Mouse (Mus musculus) adipose tissue, adult 10 weeks (tissue): ENCODE results near the gene Krtap19-2. TPM values are rescaled to one million over a fixed set of nuclear protein-coding genes. Genes with fewer than 3 reads are reported as not detected.

Source experiments
- polyA plus RNA-seq: library from polyadenylated mRNA; stranded (reverse); fragments of 350-450 nt; fragmentation: Illumina TruSeq; extraction: RNeasy Lipid Tissue Mini Kit (QIAGEN cat#74804); gene quantifications from one replicate; pipeline ENCODE4 v1.2.3, GENCODE M21; 2014; ENCODE audit warnings: low read depth, low replicate concordance

Gene Krtap19-2
- not detected for polyA plus RNA-seq

GRCm38 (mm10) chr16:88874169-88874568, at the start of gene Krtap19-2:
Krtap19-2 (minus strand) TSS chr16:88874269.

GRCm38 (mm10) chr16:88896357-88896756, 22.3 kb upstream of the Krtap19-2 start, which contains the start of gene Krtap19-5:
Krtap19-5 (minus strand) TSS chr16:88896457.

DNA sequence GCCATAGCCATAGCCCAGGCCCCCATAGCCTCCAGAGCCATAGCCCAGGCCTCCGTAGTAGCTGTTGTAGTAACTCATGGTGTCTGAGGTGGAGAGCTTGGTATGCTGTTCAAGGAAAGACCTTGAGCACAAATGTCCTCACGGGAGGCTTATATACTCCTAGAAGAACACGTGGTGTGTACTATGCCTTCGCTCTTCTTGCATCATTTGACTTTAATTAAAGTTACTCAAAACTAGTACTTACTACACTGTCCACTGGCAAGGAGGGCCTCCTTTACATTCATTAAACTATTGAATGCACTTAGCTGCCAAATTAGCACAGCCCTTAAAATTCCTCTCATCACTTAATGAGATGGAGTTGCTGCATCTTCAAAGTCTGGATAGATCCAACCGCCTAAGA, 10.9 kb upstream of the Krtap19-2 start, which contains the start of gene Krtap19-4:
Gene Krtap19-4 (minus strand): TSS at position 101 of the 400 bp plus-strand sequence.

DNA sequence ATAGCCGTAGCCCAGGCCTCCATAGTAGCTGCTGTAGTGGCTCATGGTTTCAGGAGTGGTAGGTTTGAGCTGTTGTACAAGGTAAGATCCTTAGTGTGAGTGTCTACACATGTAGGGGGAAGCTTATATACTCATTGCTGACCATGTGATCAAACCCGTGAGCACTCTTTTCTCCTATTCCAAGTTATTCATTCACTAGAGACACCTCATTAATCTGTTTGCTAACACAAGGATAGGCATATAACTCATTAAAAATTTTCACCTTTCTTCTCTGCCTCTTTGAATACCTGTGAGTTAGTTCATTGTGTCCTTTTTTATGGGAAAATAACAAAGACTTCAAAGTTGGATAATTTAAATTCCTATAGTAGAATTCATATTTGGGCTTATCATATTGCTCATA, 3.9 kb upstream of the Krtap19-2 start, which contains the start of gene Krtap19-3:
Gene Krtap19-3 (minus strand): TSS at position 101 of the 400 bp plus-strand sequence.

GRCm38 (mm10) chr16:88869311-88869710, 4.8 kb downstream of the Krtap19-2 start, which contains the start of gene Krtap19-1:
Krtap19-1 (minus strand) TSS chr16:88869411.

GRCm38 (mm10) chr16:88826095-88826652, 47.9 kb downstream of the Krtap19-2 start, which contains the start of gene Krtap14:
Krtap14 (minus strand) TSS chr16:88826145.

Other genes with a start within 250 kb of the Krtap19-2 start
- gene 2310079G19Rik, start 246.6 kb downstream of the Krtap19-2 start, polyA plus RNA-seq, result not detected
- not detected for gene Krtap26-1, start 226.5 kb downstream of the Krtap19-2 start, polyA plus RNA-seq
- gene Krtap27-1, start 202.6 kb downstream of the Krtap19-2 start, polyA plus RNA-seq, result not detected
- not detected for gene 2310061N02Rik, start 166.3 kb downstream of the Krtap19-2 start, polyA plus RNA-seq
- gene Krtap13-1, start 145.4 kb downstream of the Krtap19-2 start, polyA plus RNA-seq, result not detected
- gene Krtap13, start 122.6 kb downstream of the Krtap19-2 start, polyA plus RNA-seq, result not detected
- not detected for gene 2310034C09Rik, start 115.4 kb downstream of the Krtap19-2 start, polyA plus RNA-seq
- not detected for gene 2310057N15Rik, start 100.1 kb downstream of the Krtap19-2 start, polyA plus RNA-seq
- gene Gm5965, start 96.4 kb downstream of the Krtap19-2 start, polyA plus RNA-seq, result not detected
- not detected for gene Gm20741, start 62.0 kb downstream of the Krtap19-2 start, polyA plus RNA-seq
- not detected for gene Krtap15, start 54.1 kb downstream of the Krtap19-2 start, polyA plus RNA-seq
- gene Krtap14, start 48.1 kb downstream of the Krtap19-2 start, polyA plus RNA-seq, result not detected
- not detected for gene Krtap19-1, start 4.9 kb downstream of the Krtap19-2 start, polyA plus RNA-seq
- gene Krtap19-3, start 3.8 kb upstream of the Krtap19-2 start, polyA plus RNA-seq, result not detected
- not detected for gene Krtap19-4, start 10.8 kb upstream of the Krtap19-2 start, polyA plus RNA-seq
- gene Krtap19-5, start 22.2 kb upstream of the Krtap19-2 start, polyA plus RNA-seq, result not detected
- gene Krtap19-9b, start 58.0 kb upstream of the Krtap19-2 start, polyA plus RNA-seq, result not detected
- not detected for gene Krtap16-3, start 88.6 kb upstream of the Krtap19-2 start, polyA plus RNA-seq
- gene Krtap22-2, start 136.5 kb upstream of the Krtap19-2 start, polyA plus RNA-seq, result not detected
- not detected for gene Gm10229, start 141.0 kb upstream of the Krtap19-2 start, polyA plus RNA-seq
- not detected for gene Krtap6-1, start 157.4 kb upstream of the Krtap19-2 start, polyA plus RNA-seq
- gene Gm10228, start 167.2 kb upstream of the Krtap19-2 start, polyA plus RNA-seq, result not detected
- gene Krtap6-5, start 173.6 kb upstream of the Krtap19-2 start, polyA plus RNA-seq, result not detected
- not detected for gene 1110025L11Rik, start 189.7 kb upstream of the Krtap19-2 start, polyA plus RNA-seq
- not detected for gene Krtap6-3, start 209.7 kb upstream of the Krtap19-2 start, polyA plus RNA-seq